Mouse (Mus musculus) liver, adult 2 months (tissue): ENCODE measurements at regions not wholly inside any gene's neighbourhood (a gene's known extent, or its start where the extent isn't known, plus 50 kb on each side); places are given as distances from the start of the nearest gene placed in this dataset.

ENCODE experiments used
- DNase-seq: peaks from one replicate; pipeline ENCODE4 v3.0.0-alpha.2; 2011; ENCODE audit warnings: low read depth, low spot score; ENCODE audit errors: extremely low read depth
- H3K27ac ChIP-seq: fragments of 200-500 bp; replicated peaks from 2 replicates; pipeline ENCODE4 v1.5.1; 2012; ENCODE audit warnings: low read depth, mild to moderate bottlenecking, control low read depth, inconsistent platforms, low read length; ENCODE audit not compliant: insufficient read depth
- H3K27me3 ChIP-seq: fragments of 200-500 bp; 2 replicates; pipeline ENCODE4 v1.6.1; 2012; ENCODE audit warnings: mild to moderate bottlenecking, moderate library complexity, low read length, inconsistent platforms; ENCODE audit not compliant: control insufficient read depth, insufficient read depth
- H3K36me3 ChIP-seq: fragments of 200-500 bp; 2 replicates; pipeline ENCODE4 v1.6.1; 2012; ENCODE audit warnings: low read length, inconsistent platforms; ENCODE audit not compliant: control insufficient read depth, insufficient read depth
- H3K4me1 ChIP-seq: fragments of 200-500 bp; 2 replicates; pipeline ENCODE4 v1.6.1; 2011; ENCODE audit warnings: low read length; ENCODE audit not compliant: control insufficient read depth, insufficient read depth
- H3K4me3 ChIP-seq: fragments of 200-500 bp; 2 replicates; pipeline ENCODE4 v1.5.1; 2011; ENCODE audit warnings: low read depth, mild to moderate bottlenecking, control low read depth, low read length, moderate library complexity; ENCODE audit not compliant: insufficient read depth
- H3K79me2 ChIP-seq: fragments of 200-500 bp; 2 replicates; pipeline ENCODE4 v1.6.1; 2012; ENCODE audit warnings: inconsistent platforms, mild to moderate bottlenecking, low read length, moderate library complexity; ENCODE audit not compliant: control insufficient read depth, insufficient read depth
- H3K9ac ChIP-seq: fragments of 200-500 bp; 2 replicates; pipeline ENCODE4 v1.6.1; 2012; ENCODE audit warnings: low read depth, mild to moderate bottlenecking, control low read depth, inconsistent platforms, low read length
- CTCF ChIP-seq: fragments of 200-500 bp; IDR thresholded peaks from 2 replicates; pipeline ENCODE4 v1.5.1; 2011; ENCODE audit warnings: low read depth, low read length, control low read depth
- POLR2A ChIP-seq: fragments of 200-500 bp; IDR thresholded peaks from 2 replicates; pipeline ENCODE4 v1.6.1; 2011; ENCODE audit warnings: low read length, control low read depth; ENCODE audit not compliant: insufficient read depth; ENCODE audit errors: extremely low read depth
- WGBS: fragments of 180-500 bp; shearing (Covaris S2); methylation state at CpG from one replicate; pipeline ENCODE4 v1.1.7; 2018; 5-methylcytosine and 5-hydroxymethylcytosine counted together

GRCm38 (mm10) chr16:49615342-49616020 is 83.6 kb upstream of the Ift57 start:
- 81% methylated on average over 20 of the region's 20 CpGs for WGBS
- Histone ChIP-seq H3K9ac (no peak overlapping the region), H3K79me2 (no peaks in the 10 kb centered on the region), H3K27ac (no peak overlapping the region), H3K4me1 (no peaks in the 10 kb centered on the region), H3K36me3 (no peaks in the 10 kb centered on the region), H3K4me3 (no peak overlapping the region), H3K27me3 (no peaks in the 10 kb centered on the region)
- DNase-seq: no peak
- TF ChIP-seq POLR2A (no peak), CTCF (no peak)

- WGBS: 79% methylated on average over 13 of the region's 13 CpGs
- no peaks in the 10 kb centered on the region for H3K27me3 ChIP-seq
- H3K4me1 ChIP-seq: no peaks in the 10 kb centered on the region
- no peak for TF ChIP-seq POLR2A
- no peak for TF ChIP-seq CTCF
- no peaks in the 10 kb centered on the region for H3K79me2 ChIP-seq
- H3K4me3 ChIP-seq: no peak overlapping the region
- H3K36me3 ChIP-seq: no peaks in the 10 kb centered on the region
- no peak overlapping the region for H3K27ac ChIP-seq
- no peak overlapping the region for H3K9ac ChIP-seq
- DNase-seq: no peak
These were observed 82.7 kb upstream of the Ift57 start for GRCm38 (mm10) chr16:49616263-49616872.

DNA sequence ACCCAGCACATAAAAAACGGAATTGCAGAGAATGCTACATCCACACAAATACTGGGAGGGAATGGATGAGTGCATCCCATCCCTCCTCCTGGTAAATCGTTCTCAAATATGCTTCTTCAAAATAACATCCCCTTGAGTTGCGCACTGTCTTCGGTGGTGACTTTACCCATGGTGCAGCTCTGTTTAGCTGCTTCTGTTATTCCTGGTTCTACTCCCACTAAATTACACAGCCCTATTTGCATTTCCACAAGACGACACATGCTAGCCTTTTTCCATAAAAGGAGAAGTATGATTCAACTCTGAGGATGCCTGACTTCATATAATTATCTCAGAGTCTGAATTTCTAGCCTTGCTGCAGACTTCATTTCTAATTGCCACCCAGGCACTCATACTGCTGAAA is 65.5 kb upstream of the Ift57 start:
- Histone ChIP-seq H3K27ac (no peak overlapping the region), H3K4me3 (no peak overlapping the region), H3K4me1 (no peaks in the 10 kb centered on the region), H3K9ac (no peak overlapping the region), H3K27me3 (no peaks in the 10 kb centered on the region), H3K79me2 (no peaks in the 10 kb centered on the region), H3K36me3 (no peaks in the 10 kb centered on the region)
- TF ChIP-seq POLR2A (no peak), CTCF (no peak)
- 77% methylated on average over 5 of the region's 5 CpGs for WGBS
- DNase-seq: no peak

DNA sequence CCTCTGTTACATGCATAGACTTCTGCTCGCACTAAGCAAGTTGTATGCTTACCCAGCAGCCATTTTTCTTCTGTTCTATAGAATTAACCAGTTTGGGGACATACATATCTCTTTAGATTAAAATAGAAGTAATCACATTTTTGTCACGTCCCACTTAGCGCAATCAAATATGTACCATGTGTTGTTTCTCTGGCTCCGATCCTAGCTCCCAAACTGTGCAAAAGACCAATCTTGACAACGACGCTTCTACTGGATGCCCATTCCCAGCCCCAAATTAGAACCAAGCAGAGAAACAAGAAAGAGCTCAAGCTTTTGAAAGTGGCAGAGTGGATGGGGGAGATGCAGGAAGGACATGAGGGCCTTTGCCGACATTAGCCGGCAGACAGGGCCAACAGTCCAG is 63.5 kb upstream of the Ift57 start:
- Histone ChIP-seq H3K27ac (no peak overlapping the region), H3K4me1 (no peaks in the 10 kb centered on the region), H3K36me3 (no peaks in the 10 kb centered on the region), H3K79me2 (no peaks in the 10 kb centered on the region), H3K27me3 (no peaks in the 10 kb centered on the region), H3K9ac (no peak overlapping the region), H3K4me3 (no peak overlapping the region)
- no peak for TF ChIP-seq CTCF
- TF ChIP-seq POLR2A: no peak
- WGBS: 93% methylated on average over 8 of the region's 8 CpGs
- no peak for DNase-seq

DNA sequence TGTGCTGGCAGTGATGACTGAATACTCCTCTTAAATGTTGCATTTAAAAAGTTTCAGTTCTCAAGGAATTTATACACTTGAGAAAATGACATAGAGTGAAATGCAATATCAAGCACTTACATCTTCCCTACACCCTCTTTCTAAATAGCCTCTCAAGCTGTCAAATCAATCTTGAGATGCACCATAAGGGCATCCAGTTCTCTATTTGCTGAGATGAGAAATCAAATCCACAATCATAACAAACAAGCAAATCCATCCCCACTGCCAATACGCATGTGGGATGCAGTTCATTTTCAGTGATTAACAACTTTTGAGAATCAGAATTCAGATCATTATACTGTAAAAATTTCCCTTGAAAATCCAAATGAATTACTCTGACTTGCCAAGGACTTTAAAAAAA is 62.6 kb upstream of the Ift57 start:
- TF ChIP-seq CTCF (no peak), POLR2A (no peak)
- no peaks in the 10 kb centered on the region for H3K27me3 ChIP-seq
- H3K36me3 ChIP-seq: no peaks in the 10 kb centered on the region
- no peaks in the 10 kb centered on the region for H3K4me1 ChIP-seq
- H3K79me2 ChIP-seq: no peaks in the 10 kb centered on the region
- no peak overlapping the region for H3K27ac ChIP-seq
- 96% methylated on average over 1 of the region's 1 CpGs for WGBS
- H3K4me3 ChIP-seq: no peak overlapping the region
- no peak overlapping the region for H3K9ac ChIP-seq
- DNase-seq: no peak

DNA sequence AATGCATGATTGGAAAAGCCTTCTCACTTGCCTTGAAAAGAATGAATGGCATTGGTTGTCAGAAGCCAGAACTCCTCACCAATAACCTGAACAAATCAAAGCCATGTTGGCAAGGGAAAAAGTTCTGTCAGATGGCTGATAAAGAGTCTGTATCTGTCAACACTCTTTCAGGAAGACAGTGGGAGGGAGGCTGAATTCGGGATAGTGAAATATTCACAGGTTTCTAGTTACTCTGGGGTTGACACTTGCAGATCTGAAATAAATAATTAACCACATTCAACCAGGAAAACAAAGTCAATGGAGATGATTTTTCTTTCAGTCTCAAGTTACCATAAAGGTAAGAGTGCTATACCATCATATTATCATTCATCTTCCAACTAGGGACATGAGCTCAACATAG is 56.3 kb upstream of the Ift57 start:
- 25% methylated on average over 1 of the region's 1 CpGs for WGBS
- Histone ChIP-seq H3K9ac (no peak overlapping the region), H3K4me3 (no peak overlapping the region), H3K36me3 (no peaks in the 10 kb centered on the region), H3K4me1 (no peaks in the 10 kb centered on the region), H3K27me3 (no peaks in the 10 kb centered on the region), H3K27ac (no peak overlapping the region), H3K79me2 (no peaks in the 10 kb centered on the region)
- no peak for TF ChIP-seq CTCF
- no peak for TF ChIP-seq POLR2A
- DNase-seq: peak; percentile 1
